Mouse (Mus musculus) embryonic facial prominence, embryonic 15.5 days (tissue): Measurements from ENCODE around the gene Sos1. TPM values are rescaled to one million over a fixed set of nuclear protein-coding genes. Genes with fewer than 3 reads are reported as not detected.

ENCODE experiments used
- ATAC-seq: fragments of 200-750 bp; cut with Nextera tagmentation; 2 replicates; pipeline ENCODE4 v1.8.0; 2017; ENCODE audit warnings: low read depth, moderate TSS enrichment; ENCODE audit not compliant: insufficient number of reproducible peaks, low FRiP score, low TSS enrichment
- H3K27ac ChIP-seq: fragments of 300-500 bp; sonication (generic); replicated peaks from 2 replicates; pipeline ENCODE4 v1.5.1; 2015; ENCODE audit warnings: mild to moderate bottlenecking, inconsistent platforms
- H3K27me3 ChIP-seq: fragments of 300-500 bp; sonication (generic); 2 replicates; pipeline ENCODE4 v1.6.1; 2015; ENCODE audit warnings: inconsistent platforms
- H3K36me3 ChIP-seq: fragments of 300-500 bp; sonication (generic); 2 replicates; pipeline ENCODE4 v1.6.1; 2015; ENCODE audit warnings: mild to moderate bottlenecking, inconsistent platforms
- H3K4me1 ChIP-seq: fragments of 300-500 bp; sonication (generic); 2 replicates; pipeline ENCODE4 v1.6.1; 2015; ENCODE audit warnings: inconsistent platforms
- H3K4me2 ChIP-seq: fragments of 300-500 bp; sonication (generic); replicated peaks from 2 replicates; pipeline ENCODE4 v1.6.1; 2015; ENCODE audit warnings: mild to moderate bottlenecking, inconsistent platforms
- H3K4me3 ChIP-seq: fragments of 300-500 bp; sonication (generic); replicated peaks from 2 replicates; pipeline ENCODE4 v1.5.1; 2015; ENCODE audit warnings: mild to moderate bottlenecking, inconsistent platforms
- H3K9ac ChIP-seq: fragments of 300-500 bp; sonication (generic); 2 replicates; pipeline ENCODE4 v1.6.1; 2015; ENCODE audit warnings: inconsistent platforms
- H3K9me3 ChIP-seq: fragments of 300-500 bp; sonication (generic); replicated peaks from 2 replicates; pipeline ENCODE4 v1.6.1; 2016; ENCODE audit warnings: inconsistent platforms
- WGBS: fragments of 180-500 bp; shearing (Covaris S2); methylation state at CpG from one replicate; pipeline ENCODE4 v1.1.7; 2015; 5-methylcytosine and 5-hydroxymethylcytosine counted together
- polyA plus RNA-seq: library from polyadenylated mRNA; unstranded; fragments of >200 nt; fragmentation: Nextera tagmentation; extraction: Ambion mirVana; gene quantifications from 2 replicates; pipeline ENCODE4 v1.2.1, GENCODE M21; 2015

Sos1 gene
- polyA plus RNA-seq = 4.6 and 4.7 TPM in 2 replicates

GRCm38 (mm10) chr17:80480031-80480854 lies at the start of gene Sos1:
Gene Sos1 (minus strand): TSS chr17:80480453.
- H3K36me3 ChIP-seq = peaks cover 6% of the 10 kb centered on the region; the same call in 1 of the 2 replicates
- H3K9me3 ChIP-seq = no peaks in the 10 kb centered on the region
- H3K4me3 ChIP-seq = peak within 1 kb of the TSS; percentile 90
- peak within 1 kb of the TSS; percentile 68 for H3K4me2 ChIP-seq
- under 1% methylated on average over 81 of the region's 90 CpGs for WGBS
- peaks cover 24% of the 10 kb centered on the region for H3K4me1 ChIP-seq
- ATAC-seq = peak; percentile 85
- H3K9ac ChIP-seq = peak within 1 kb of the TSS; percentile 85
- peak within 1 kb of the TSS; percentile 96 for H3K27ac ChIP-seq
- H3K27me3 ChIP-seq = no peaks in the 10 kb centered on the region

GRCm38 (mm10) chr17:80523231-80523630 lies 43.0 kb upstream of the Sos1 start:
- no peak for ATAC-seq
- Histone ChIP-seq H3K9me3 (no peaks in the 10 kb centered on the region), H3K36me3 (no peaks in the 10 kb centered on the region), H3K4me1 (no peaks in the 10 kb centered on the region), H3K4me2 (no peak overlapping the region), H3K4me3 (no peak overlapping the region), H3K27me3 (no peaks in the 10 kb centered on the region), H3K27ac (no peak overlapping the region), H3K9ac (no peak overlapping the region)
- 85% methylated on average over 3 of the region's 3 CpGs for WGBS

DNA sequence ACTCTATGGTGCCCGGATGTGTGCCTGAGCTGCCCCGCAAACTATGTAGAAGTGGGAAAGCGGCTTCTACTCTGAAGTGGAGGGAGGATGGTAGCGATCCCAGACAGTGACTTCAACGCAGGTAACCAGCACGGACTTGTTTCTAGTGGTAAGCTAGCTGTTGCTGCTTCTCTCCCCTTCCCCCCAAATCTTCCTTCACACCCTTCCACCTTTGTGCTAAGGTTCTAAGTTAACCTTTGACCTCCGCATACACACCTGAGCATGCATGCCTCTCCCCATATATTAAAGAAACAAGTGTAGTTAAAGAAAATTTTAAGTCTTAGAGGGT lies 41.9 kb upstream of the Sos1 start:
- ATAC-seq = no peak
- Histone ChIP-seq H3K36me3 (no peaks in the 10 kb centered on the region), H3K4me2 (no peak overlapping the region), H3K27ac (no peak overlapping the region), H3K9me3 (no peaks in the 10 kb centered on the region), H3K27me3 (no peaks in the 10 kb centered on the region), H3K9ac (no peak overlapping the region), H3K4me1 (no peaks in the 10 kb centered on the region), H3K4me3 (no peak overlapping the region)
- 58% methylated on average over 7 of the region's 7 CpGs for WGBS

GRCm38 (mm10) chr17:80521521-80522228 lies 41.4 kb upstream of the Sos1 start:
- Histone ChIP-seq H3K9ac (no peak overlapping the region), H3K4me2 (no peak overlapping the region), H3K9me3 (no peaks in the 10 kb centered on the region), H3K36me3 (no peaks in the 10 kb centered on the region), H3K4me1 (no peaks in the 10 kb centered on the region), H3K4me3 (no peak overlapping the region), H3K27me3 (no peaks in the 10 kb centered on the region), H3K27ac (no peak overlapping the region)
- ATAC-seq = no peak
- WGBS = 57% methylated on average over 4 of the region's 4 CpGs

DNA sequence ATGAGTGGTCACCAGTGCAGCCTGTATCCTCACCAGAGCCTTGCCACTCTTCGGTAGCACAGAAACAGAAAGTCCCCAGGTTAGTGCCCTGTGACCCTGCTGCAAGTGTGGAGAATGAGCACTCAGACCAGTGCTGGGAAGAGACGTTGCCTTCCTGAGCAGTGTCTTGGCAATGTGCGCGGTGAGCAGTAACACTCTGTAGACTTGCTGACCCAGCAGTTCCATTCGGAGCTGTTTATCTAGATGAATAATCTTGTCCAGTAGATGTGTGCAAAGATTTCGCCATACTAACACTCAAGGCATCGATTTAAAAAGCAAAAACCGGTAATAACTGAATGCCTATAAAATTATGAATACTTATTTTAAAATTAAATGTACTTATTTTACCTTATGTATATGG lies 40.3 kb upstream of the Sos1 start:
- 82% methylated on average over 8 of the region's 8 CpGs for WGBS
- no peaks in the 10 kb centered on the region for H3K27me3 ChIP-seq
- no peak for ATAC-seq
- no peak overlapping the region for H3K27ac ChIP-seq
- no peaks in the 10 kb centered on the region for H3K4me1 ChIP-seq
- H3K9ac ChIP-seq = no peak overlapping the region
- H3K36me3 ChIP-seq = no peaks in the 10 kb centered on the region
- no peak overlapping the region for H3K4me3 ChIP-seq
- no peaks in the 10 kb centered on the region for H3K9me3 ChIP-seq
- no peak overlapping the region for H3K4me2 ChIP-seq

DNA sequence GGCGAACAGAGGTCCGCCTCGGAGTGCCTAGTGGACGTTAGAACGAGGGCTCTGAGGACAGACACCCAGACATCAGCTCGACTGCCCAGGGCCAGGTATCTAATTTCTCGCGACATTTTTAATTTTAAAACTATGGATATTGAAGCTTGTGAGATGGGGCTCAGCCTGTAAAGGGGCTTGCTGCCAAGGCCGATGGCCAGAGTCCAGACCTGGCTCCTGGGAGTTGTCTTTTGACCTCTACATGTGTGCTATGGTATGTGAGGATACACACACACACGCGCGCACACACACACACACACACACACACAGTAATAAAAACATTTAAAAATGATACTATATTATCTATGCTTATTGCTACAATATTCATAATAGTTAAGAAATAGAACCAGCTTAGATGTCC lies 38.6 kb upstream of the Sos1 start:
- H3K4me3 ChIP-seq = no peak overlapping the region
- H3K4me1 ChIP-seq = no peaks in the 10 kb centered on the region
- H3K4me2 ChIP-seq = no peak overlapping the region
- H3K9ac ChIP-seq = no peak overlapping the region
- ATAC-seq = no peak
- no peaks in the 10 kb centered on the region for H3K9me3 ChIP-seq
- WGBS = 91% methylated on average over 12 of the region's 12 CpGs
- H3K27me3 ChIP-seq = no peaks in the 10 kb centered on the region
- no peaks in the 10 kb centered on the region for H3K36me3 ChIP-seq
- no peak overlapping the region for H3K27ac ChIP-seq

- Histone ChIP-seq H3K27ac (no peak overlapping the region), H3K4me1 (no peaks in the 10 kb centered on the region), H3K9ac (no peak overlapping the region), H3K27me3 (no peaks in the 10 kb centered on the region), H3K9me3 (no peaks in the 10 kb centered on the region), H3K4me3 (no peak overlapping the region), H3K36me3 (no peaks in the 10 kb centered on the region), H3K4me2 (no peak overlapping the region)
- ATAC-seq = no peak
- 82% methylated on average over 9 of the region's 9 CpGs for WGBS
Observed at GRCm38 (mm10) chr17:80517244-80517643, 37.0 kb upstream of the Sos1 start.

- Histone ChIP-seq H3K27me3 (no peaks in the 10 kb centered on the region), H3K36me3 (no peaks in the 10 kb centered on the region), H3K4me3 (no peak overlapping the region), H3K4me2 (no peak overlapping the region), H3K27ac (no peak overlapping the region), H3K9ac (no peak overlapping the region), H3K9me3 (no peaks in the 10 kb centered on the region), H3K4me1 (no peaks in the 10 kb centered on the region)
- no peak for ATAC-seq
- WGBS = 87% methylated on average over 9 of the region's 9 CpGs
Observed at GRCm38 (mm10) chr17:80515956-80516355, 35.7 kb upstream of the Sos1 start.

DNA sequence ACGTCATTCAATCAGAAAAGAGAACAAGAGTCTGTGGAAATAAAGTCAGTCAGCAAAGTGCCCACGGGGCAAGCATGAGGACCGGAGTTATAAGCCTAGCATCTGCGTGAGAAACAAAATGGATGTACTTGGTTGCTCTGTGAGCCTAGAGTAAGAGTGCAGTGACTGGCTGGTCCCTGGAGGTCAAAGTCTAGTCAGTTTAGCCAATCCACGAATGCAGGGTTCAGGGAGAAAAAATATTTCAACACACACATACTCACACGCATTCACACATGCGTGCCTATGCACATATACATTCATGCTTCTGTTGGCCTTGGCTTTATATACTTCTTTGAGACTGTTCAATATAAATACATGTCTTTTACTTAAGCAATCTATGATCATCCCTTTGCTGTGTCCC lies 35.3 kb upstream of the Sos1 start:
- Histone ChIP-seq H3K4me1 (no peaks in the 10 kb centered on the region), H3K9ac (no peak overlapping the region)

GRCm38 (mm10) chr17:80513766-80514165 lies 33.5 kb upstream of the Sos1 start:
- Histone ChIP-seq H3K27ac (no peak overlapping the region), H3K4me3 (no peak overlapping the region), H3K4me1 (no peaks in the 10 kb centered on the region), H3K9me3 (no peaks in the 10 kb centered on the region), H3K27me3 (no peaks in the 10 kb centered on the region), H3K36me3 (no peaks in the 10 kb centered on the region), H3K9ac (no peak overlapping the region), H3K4me2 (no peak overlapping the region)
- WGBS = 84% methylated on average over 8 of the region's 8 CpGs
- no peak for ATAC-seq

More for the DNA sequence above, 35.3 kb upstream of the Sos1 start:
- Histone ChIP-seq H3K36me3 (no peaks in the 10 kb centered on the region), H3K9me3 (no peaks in the 10 kb centered on the region), H3K27me3 (no peaks in the 10 kb centered on the region), H3K4me3 (no peak overlapping the region), H3K4me2 (no peak overlapping the region), H3K27ac (no peak overlapping the region)
- no peak for ATAC-seq
- WGBS = 89% methylated on average over 7 of the region's 7 CpGs

GRCm38 (mm10) chr17:80510459-80510855 lies 30.2 kb upstream of the Sos1 start:
- Histone ChIP-seq H3K4me3 (no peak overlapping the region), H3K9me3 (no peaks in the 10 kb centered on the region), H3K27ac (no peak overlapping the region), H3K9ac (no peak overlapping the region), H3K4me1 (no peaks in the 10 kb centered on the region), H3K36me3 (no peaks in the 10 kb centered on the region), H3K4me2 (no peak overlapping the region), H3K27me3 (no peaks in the 10 kb centered on the region)
- WGBS = 81% methylated on average over 3 of the region's 3 CpGs
- no peak for ATAC-seq
